Mouse (Mus musculus) brain, embryonic 14.5 days (tissue): Measurements from ENCODE around the gene Cd27.

Experiments used
- CTCF ChIP-seq: fragments of 200-500 bp; IDR thresholded peaks from 2 replicates; pipeline ENCODE4 v1.5.1; 2012; ENCODE audit warnings: inconsistent platforms, mild to moderate bottlenecking, moderate library complexity, borderline replicate concordance; ENCODE audit not compliant: insufficient read depth, insufficient read length; ENCODE audit errors: extremely low read depth
- POLR2A ChIP-seq: fragments of 200-500 bp; IDR thresholded peaks from 2 replicates; pipeline ENCODE4 v1.6.1; 2012; ENCODE audit warnings: mild to moderate bottlenecking, inconsistent platforms, borderline replicate concordance; ENCODE audit not compliant: poor library complexity, insufficient read depth, insufficient read length, severe bottlenecking; ENCODE audit errors: extremely low read depth

DNA sequence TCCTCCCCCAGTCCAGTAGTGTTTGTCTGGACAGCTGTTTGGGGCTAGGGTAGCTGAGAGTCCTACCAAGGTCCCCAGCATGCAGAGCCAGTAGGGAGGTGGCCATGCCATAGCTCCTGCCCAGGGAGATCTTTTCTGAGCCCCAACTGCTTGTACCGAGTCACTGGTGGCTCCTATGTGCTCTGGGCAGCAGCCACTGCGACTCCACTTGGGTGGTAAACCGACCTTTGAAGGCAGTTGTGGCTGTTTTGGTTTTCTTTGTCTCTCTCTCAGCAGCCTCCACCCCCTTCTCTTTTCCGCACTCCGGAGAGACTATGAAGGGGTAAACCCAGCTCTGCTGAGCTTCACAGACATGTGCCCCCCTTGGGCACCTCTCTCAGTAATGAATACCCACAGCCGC is at the start of gene Cd27:
- no peak for TF ChIP-seq CTCF
- TF ChIP-seq POLR2A = no peak
